Mouse (Mus musculus) kidney, embryonic 14.5 days (tissue): ENCODE measurements around the gene Ost4. TPM values are rescaled to one million over a fixed set of nuclear protein-coding genes. Genes with fewer than 3 reads are reported as not detected.

Experiments
- ATAC-seq: fragments of 200-750 bp; cut with Nextera tagmentation; 2 replicates; pipeline ENCODE4 v1.8.0; 2017; ENCODE audit warnings: moderate number of reproducible peaks, mild to moderate bottlenecking, moderate TSS enrichment, moderate library complexity; ENCODE audit not compliant: low FRiP score, low TSS enrichment
- H3K27ac ChIP-seq: fragments of 300-500 bp; sonication (generic); 2 replicates; pipeline ENCODE4 v1.5.1; 2014; ENCODE audit warnings: low read depth, mild to moderate bottlenecking, low read length, moderate library complexity, mixed read lengths
- H3K27me3 ChIP-seq: fragments of 300-500 bp; sonication (generic); 2 replicates; pipeline ENCODE4 v1.6.1; 2014; ENCODE audit warnings: mild to moderate bottlenecking, low read length; ENCODE audit not compliant: control insufficient read depth, insufficient read depth
- H3K36me3 ChIP-seq: fragments of 300-500 bp; sonication (generic); 2 replicates; pipeline ENCODE4 v1.6.1; 2014; ENCODE audit warnings: low read length, mixed read lengths; ENCODE audit not compliant: control insufficient read depth, insufficient read depth
- H3K4me1 ChIP-seq: fragments of 300-500 bp; sonication (generic); 2 replicates; pipeline ENCODE4 v1.6.1; 2014; ENCODE audit warnings: low read length, mixed read lengths; ENCODE audit not compliant: control insufficient read depth, insufficient read depth
- H3K4me2 ChIP-seq: fragments of 300-500 bp; sonication (generic); replicated peaks from 2 replicates; pipeline ENCODE4 v1.6.1; 2014; ENCODE audit warnings: low read depth, mild to moderate bottlenecking, low read length
- H3K4me3 ChIP-seq: fragments of 300-500 bp; sonication (generic); 2 replicates; pipeline ENCODE4 v1.5.1; 2014; ENCODE audit warnings: mild to moderate bottlenecking, low read length
- H3K9ac ChIP-seq: fragments of 300-500 bp; sonication (generic); 2 replicates; pipeline ENCODE4 v1.6.1; 2014; ENCODE audit warnings: low read depth, mild to moderate bottlenecking, low read length, moderate library complexity
- H3K9me3 ChIP-seq: fragments of 300-500 bp; sonication (generic); 2 replicates; pipeline ENCODE4 v1.6.1; 2016; ENCODE audit warnings: low read length; ENCODE audit not compliant: control insufficient read depth
- WGBS: fragments of 180-500 bp; shearing (Covaris S2); extraction: QIAGEN DNeasy Blood & Tissue Kit; methylation state at CpG from one replicate; pipeline ENCODE4 v1.1.7; 2014; 5-methylcytosine and 5-hydroxymethylcytosine counted together
- polyA plus RNA-seq: library from polyadenylated mRNA; unstranded; fragments of >200 nt; fragmentation: Nextera tagmentation; extraction: Ambion mirVana; gene quantifications from 2 replicates; pipeline ENCODE4 v1.2.1, GENCODE M21; 2014

The Ost4 gene
- polyA plus RNA-seq, 1 experiment from 2014 or later, result 500 TPM

DNA sequence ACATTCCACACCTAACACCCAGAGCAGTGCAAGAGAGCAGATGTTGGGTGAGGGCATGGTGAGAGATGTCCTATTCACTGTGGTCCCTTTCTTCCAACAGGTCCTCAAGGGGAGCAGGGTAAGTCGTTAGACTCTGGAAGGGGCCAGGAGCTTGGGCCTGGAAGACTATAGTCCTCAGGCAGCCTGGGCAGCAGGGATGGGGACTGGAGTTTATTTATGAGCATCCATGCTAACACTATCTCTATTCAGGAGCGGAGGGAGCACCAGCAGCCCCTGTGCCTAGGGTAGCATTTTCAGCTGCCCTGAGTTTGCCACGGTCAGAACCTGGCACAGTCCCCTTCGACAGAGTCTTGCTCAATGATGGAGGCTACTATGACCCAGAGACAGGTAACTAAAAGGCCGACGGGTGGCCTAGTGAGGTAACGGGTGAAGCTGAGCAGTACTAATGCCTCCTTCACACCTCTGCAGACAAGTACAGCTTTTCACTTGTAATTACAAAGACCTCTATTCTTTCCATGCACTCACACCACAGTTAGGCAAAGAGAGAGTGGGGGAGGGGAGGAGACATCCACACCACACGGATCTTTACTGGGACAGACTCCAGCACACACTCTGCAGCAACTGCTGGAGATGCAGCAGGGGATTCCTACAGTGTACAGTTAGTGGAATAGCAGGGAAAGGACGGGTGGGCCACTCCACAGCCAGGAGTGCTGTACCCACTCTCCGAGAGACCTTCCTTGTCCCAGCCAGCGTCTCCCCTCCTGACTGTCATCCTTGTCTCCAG, 12.4 kb upstream of the Ost4 start:
- 75% methylated on average over 11 of the region's 11 CpGs for WGBS
- Histone ChIP-seq H3K4me1 (peaks cover 22% of the 10 kb centered on the region), H3K4me2 (no peak overlapping the region)

DNA sequence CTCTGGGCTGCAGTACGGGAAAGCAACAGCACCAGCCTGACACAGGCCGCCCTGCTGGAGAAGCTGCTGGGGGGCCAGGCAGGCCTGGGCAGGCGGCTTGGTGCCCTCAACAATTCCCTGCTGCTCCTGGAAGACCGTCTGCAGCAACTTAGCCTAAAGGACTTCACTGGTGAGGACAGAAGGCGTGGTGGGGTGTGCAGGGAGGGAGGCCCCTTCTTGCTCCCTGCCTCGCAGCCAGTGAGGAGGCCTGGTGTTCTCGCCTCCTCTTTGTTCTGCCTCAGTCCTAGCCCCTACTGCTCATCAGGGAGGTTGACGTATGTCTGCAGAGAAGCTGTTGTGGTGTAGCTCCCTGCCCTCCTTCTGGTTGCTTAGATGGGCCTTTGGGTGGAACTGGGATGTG, 11.1 kb upstream of the Ost4 start:
- no peak overlapping the region for H3K27ac ChIP-seq
- no peak for ATAC-seq
- peaks cover 30% of the 10 kb centered on the region for H3K4me1 ChIP-seq
- no peak overlapping the region for H3K9ac ChIP-seq
- WGBS, result 87% methylated on average over 8 of the region's 8 CpGs
- no peaks in the 10 kb centered on the region for H3K27me3 ChIP-seq
- H3K4me2 ChIP-seq, result no peak overlapping the region
- no peak overlapping the region for H3K4me3 ChIP-seq
- H3K36me3 ChIP-seq, result peaks cover 45% of the 10 kb centered on the region
- H3K9me3 ChIP-seq, result no peaks in the 10 kb centered on the region

More for the DNA sequence above, 12.4 kb upstream of the Ost4 start:
- no peaks in the 10 kb centered on the region for H3K9me3 ChIP-seq
- H3K27ac ChIP-seq, result no peak overlapping the region
- H3K27me3 ChIP-seq, result no peaks in the 10 kb centered on the region
- no peak overlapping the region for H3K4me3 ChIP-seq
- ATAC-seq, result no peak
- H3K36me3 ChIP-seq, result peaks cover 45% of the 10 kb centered on the region
- no peak overlapping the region for H3K9ac ChIP-seq

DNA sequence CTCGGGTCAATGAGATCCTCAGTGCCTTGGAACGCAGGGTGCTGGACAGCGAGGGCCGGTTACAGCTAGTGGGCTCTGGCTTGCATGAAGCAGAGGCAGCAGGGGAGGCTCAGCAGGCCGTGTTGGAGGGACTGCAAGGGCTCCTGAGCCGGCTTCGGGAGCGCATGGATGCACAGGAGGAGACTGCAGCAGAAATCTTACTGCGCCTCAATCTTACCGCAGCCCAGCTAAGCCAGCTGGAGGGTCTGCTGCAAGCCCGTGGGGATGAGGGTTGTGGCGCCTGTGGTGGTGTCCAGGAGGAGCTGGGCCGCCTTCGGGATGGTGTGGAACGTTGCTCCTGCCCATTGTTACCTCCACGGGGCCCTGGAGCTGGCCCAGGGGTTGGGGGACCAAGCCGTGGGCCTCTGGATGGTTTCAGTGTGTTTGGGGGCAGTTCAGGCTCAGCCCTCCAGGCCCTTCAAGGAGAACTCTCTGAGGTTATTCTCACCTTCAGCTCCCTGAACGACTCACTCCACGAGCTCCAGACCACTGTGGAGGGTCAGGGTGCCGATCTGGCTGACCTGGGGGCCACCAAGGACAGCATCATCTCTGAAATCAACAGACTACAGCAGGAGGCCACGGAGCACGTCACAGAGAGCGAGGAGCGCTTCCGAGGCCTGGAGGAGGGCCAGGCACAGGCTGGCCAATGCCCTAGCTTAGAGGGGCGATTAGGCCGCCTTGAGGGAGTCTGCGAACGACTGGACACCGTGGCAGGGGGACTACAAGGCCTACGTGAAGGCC, 10.5 kb upstream of the Ost4 start:
- ATAC-seq, result no peak
- H3K4me3 ChIP-seq, result no peak overlapping the region
- H3K27ac ChIP-seq, result no peak overlapping the region
- H3K9me3 ChIP-seq, result no peaks in the 10 kb centered on the region
- no peak overlapping the region for H3K4me2 ChIP-seq
- peaks cover 33% of the 10 kb centered on the region for H3K4me1 ChIP-seq
- 85% methylated on average over 31 of the region's 31 CpGs for WGBS
- no peaks in the 10 kb centered on the region for H3K27me3 ChIP-seq
- no peak overlapping the region for H3K9ac ChIP-seq
- peaks cover 45% of the 10 kb centered on the region for H3K36me3 ChIP-seq

GRCm38 (mm10) chr5:30917348-30917747, 9.8 kb upstream of the Ost4 start:
- H3K4me1 ChIP-seq, result peaks cover 35% of the 10 kb centered on the region
- WGBS, result 96% methylated on average over 11 of the region's 11 CpGs
- H3K4me2 ChIP-seq, result no peak overlapping the region
- no peak overlapping the region for H3K27ac ChIP-seq
- no peaks in the 10 kb centered on the region for H3K9me3 ChIP-seq
- H3K4me3 ChIP-seq, result no peak overlapping the region
- peak overlapping the region; percentile 12; the same call in 1 of the 2 replicates for H3K9ac ChIP-seq
- no peak for ATAC-seq
- peaks cover 45% of the 10 kb centered on the region for H3K36me3 ChIP-seq
- no peaks in the 10 kb centered on the region for H3K27me3 ChIP-seq

GRCm38 (mm10) chr5:30916841-30917240, 9.3 kb upstream of the Ost4 start:
- peak overlapping the region; percentile 12; the same call in 1 of the 2 replicates for H3K9ac ChIP-seq
- WGBS, result 94% methylated on average over 9 of the region's 9 CpGs
- no peak for ATAC-seq
- H3K4me3 ChIP-seq, result no peak overlapping the region
- H3K9me3 ChIP-seq, result no peaks in the 10 kb centered on the region
- H3K36me3 ChIP-seq, result peaks cover 45% of the 10 kb centered on the region
- no peaks in the 10 kb centered on the region for H3K27me3 ChIP-seq
- peaks cover 36% of the 10 kb centered on the region for H3K4me1 ChIP-seq
- H3K27ac ChIP-seq, result no peak overlapping the region
- H3K4me2 ChIP-seq, result no peak overlapping the region

DNA sequence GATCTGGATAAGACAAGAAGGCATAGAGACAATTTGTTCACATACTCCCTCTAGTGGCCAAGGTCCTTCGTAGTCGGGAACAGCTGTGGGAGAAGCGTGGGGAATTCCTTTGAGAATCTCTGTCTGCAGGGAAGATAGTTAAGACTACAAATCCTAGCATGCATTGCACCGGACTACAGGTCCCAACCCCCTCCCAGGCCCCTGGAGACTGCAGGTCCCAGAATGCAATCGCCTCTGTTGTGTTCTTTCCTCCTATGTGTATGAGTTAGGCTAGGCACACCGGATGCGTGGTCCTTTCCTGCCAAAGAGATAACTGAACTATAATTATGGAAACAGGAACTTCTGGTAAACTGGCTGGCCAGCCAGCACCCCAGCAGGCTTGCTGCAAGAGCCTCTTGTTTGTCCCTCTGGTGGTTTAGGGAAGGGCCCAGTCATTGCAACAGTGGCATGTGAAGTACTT, 8.4 kb upstream of the Ost4 start:
- Histone ChIP-seq H3K4me2 (peak overlapping the region; percentile 61), H3K9ac (0 out of 2 replicates have a peak overlapping the region, but pooled peaks have one; percentile 74), H3K27ac (0 out of 2 replicates have a peak overlapping the region, but pooled peaks have one; percentile 38), H3K27me3 (no peaks in the 10 kb centered on the region), H3K4me3 (peak overlapping the region; percentile 60), H3K4me1 (peaks cover 41% of the 10 kb centered on the region), H3K9me3 (no peaks in the 10 kb centered on the region), H3K36me3 (peaks cover 44% of the 10 kb centered on the region)
- peak; percentile 58 for ATAC-seq
- WGBS, result 11% methylated on average over 7 of the region's 7 CpGs

- H3K4me1 ChIP-seq, result peaks cover 47% of the 10 kb centered on the region
- H3K36me3 ChIP-seq, result peaks cover 39% of the 10 kb centered on the region
- peak overlapping the region; percentile 96; the same call in 1 of the 2 replicates for H3K27ac ChIP-seq
- H3K9me3 ChIP-seq, result no peaks in the 10 kb centered on the region
- H3K9ac ChIP-seq, result peak overlapping the region; percentile 74
- ATAC-seq, result peak; percentile 4; the same call in 1 of the 2 replicates
- no peaks in the 10 kb centered on the region for H3K27me3 ChIP-seq
- peak overlapping the region; percentile 61 for H3K4me2 ChIP-seq
- 44% methylated on average over 9 of the region's 9 CpGs for WGBS
- peak overlapping the region; percentile 60 for H3K4me3 ChIP-seq
Observed at GRCm38 (mm10) chr5:30915456-30915855, 7.9 kb upstream of the Ost4 start.

GRCm38 (mm10) chr5:30914849-30915248, 7.3 kb upstream of the Ost4 start:
- Histone ChIP-seq H3K9ac (peak overlapping the region; percentile 74), H3K4me1 (peaks cover 50% of the 10 kb centered on the region), H3K36me3 (peaks cover 33% of the 10 kb centered on the region), H3K9me3 (no peaks in the 10 kb centered on the region), H3K4me3 (peak overlapping the region; percentile 60), H3K27me3 (no peaks in the 10 kb centered on the region), H3K27ac (peak overlapping the region; percentile 96; the same call in 1 of the 2 replicates), H3K4me2 (peak overlapping the region; percentile 61)
- WGBS, result 59% methylated on average over 6 of the region's 6 CpGs
- no peak for ATAC-seq
